Mouse (Mus musculus): Measurements from ENCODE around the gene Arl15. TPM values are rescaled to one million over a fixed set of nuclear protein-coding genes. Genes with fewer than 3 reads are reported as not detected.

Arl15 gene
- total and polyA plus RNA-seq, 3 experiments = 4.8 to 40.7 (median 27.2) TPM

Other genes with a start within 250 kb of the Arl15 start
- gene Snx18, start 175.9 kb upstream of the Arl15 start, total RNA-seq (2021) = 10 to 100 TPM; 21.5 to 23.2 TPM
- 19.5 and 23.3 TPM in 2 replicates for gene Snx18, start 175.9 kb upstream of the Arl15 start, polyA plus RNA-seq (2012; rRNA removed)
- not detected for gene Hspb3, start 130.8 kb upstream of the Arl15 start, total RNA-seq (2021)
- gene Hspb3, start 130.8 kb upstream of the Arl15 start, polyA plus RNA-seq (2012; rRNA removed) = not detected in 2 replicates

All from adrenal gland, adult 2 months (tissue).